In the genomic region with DNA sequence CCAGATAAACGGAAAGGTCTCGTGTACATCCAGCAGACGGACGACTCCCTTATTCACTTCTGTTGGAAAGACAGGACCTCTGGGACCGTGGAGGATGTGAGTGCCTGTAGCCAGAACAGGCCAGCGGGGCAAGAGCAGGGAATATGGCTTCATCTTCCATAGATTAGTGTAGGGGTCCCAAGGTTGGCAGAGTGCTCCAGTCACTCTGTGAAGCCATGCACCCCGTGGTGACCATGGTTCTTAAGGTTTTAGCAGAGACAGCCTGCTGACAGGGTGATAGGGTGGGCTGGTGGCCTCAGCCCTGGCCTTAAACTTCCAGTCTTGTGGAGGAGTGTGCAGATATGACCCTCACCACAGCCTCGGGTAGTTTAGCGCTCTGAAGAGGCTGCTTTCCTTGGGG, we compare ENCODE assay signal across 8 mouse cellular contexts. TPM values are rescaled to one million over a fixed set of nuclear protein-coding genes. Genes with fewer than 3 reads are reported as not detected.
DNase-seq lines count a peak whose midpoint lies in the region; ATAC-seq lines count a peak whose summit lies in the region.

No protein-coding gene starts in this region.

- 3% methylated on average over 8 of the region's 9 CpGs for whole genome bisulfite sequencing in lung, embryonic 16.5 days
- WGBS in embryonic facial prominence, embryonic 10.5 days, result 3% methylated on average over 9 of the region's 9 CpGs
- WGBS in intestine, embryonic 16.5 days, result 6% methylated on average over 7 of the region's 9 CpGs
- WGBS in neural tube, embryonic 14.5 days, result 2% methylated on average over 7 of the region's 9 CpGs

- no peaks in the 10 kb centered on the region for H3K9me3 ChIP-seq in lung, embryonic 16.5 days (ENCODE audit: control insufficient read depth, low read length)
- H3K9me3 ChIP-seq in embryonic facial prominence, embryonic 10.5 days, result no peaks in the 10 kb centered on the region
- no peaks in the 10 kb centered on the region for H3K9me3 ChIP-seq in intestine, embryonic 16.5 days (ENCODE audit: control insufficient read depth, low read length)
- no peaks in the 10 kb centered on the region for H3K9me3 ChIP-seq in neural tube, embryonic 14.5 days (ENCODE audit: control insufficient read depth, low read length)

- no peak for DNase-seq in lung, postnatal 10 days
- DNase-seq in embryonic facial prominence, embryonic 10.5 days (ENCODE audit: low spot score), result no peak
- DNase-seq in left cerebral cortex, adult 8-10 months (ENCODE audit: low spot score in 2 of 2), result no peak
- no peak for DNase-seq in ovary, adult 18-20 months (ENCODE audit: low spot score)
- no peak for DNase-seq in gastrocnemius, postnatal 25 days

- H3K4me2 ChIP-seq in lung, embryonic 16.5 days (ENCODE audit: low read depth, low read length), result peak overlapping the region; percentile 88
- H3K4me2 ChIP-seq in intestine, embryonic 16.5 days (ENCODE audit: low read depth, low read length), result peak overlapping the region; percentile 84
- peak overlapping the region; percentile 65 for H3K4me2 ChIP-seq in neural tube, embryonic 14.5 days (ENCODE audit: low read depth, low read length)

- no peak for ATAC-seq in lung, embryonic 16.5 days (ENCODE audit: low read depth)
- ATAC-seq in intestine, embryonic 16.5 days, result no peak
- no peak for ATAC-seq in neural tube, embryonic 14.5 days (ENCODE audit: low read depth)

- peak overlapping the region; percentile 94 for H3K9ac ChIP-seq in lung, embryonic 16.5 days (ENCODE audit: low read length)
- peak overlapping the region; percentile 97 for H3K9ac ChIP-seq in intestine, embryonic 16.5 days (ENCODE audit: low read depth, low read length)
- peak overlapping the region; percentile 94 for H3K9ac ChIP-seq in neural tube, embryonic 14.5 days (replicated peaks; ENCODE audit: low read depth, low read length)

- peak overlapping the region; percentile 94 for H3K4me3 ChIP-seq in lung, embryonic 16.5 days (ENCODE audit: low read length)
- H3K4me3 ChIP-seq in embryonic facial prominence, embryonic 10.5 days, result peak overlapping the region; percentile 92
- H3K4me3 ChIP-seq in intestine, embryonic 16.5 days (ENCODE audit: low read length), result peak overlapping the region; percentile 95
- peak overlapping the region; percentile 91 for H3K4me3 ChIP-seq in neural tube, embryonic 14.5 days (ENCODE audit: low read depth, low read length)

- peaks cover 15% of the 10 kb centered on the region for H3K4me1 ChIP-seq in lung, embryonic 16.5 days (replicated peaks; ENCODE audit: control insufficient read depth, insufficient read depth, low read length)
- peaks cover 25% of the 10 kb centered on the region for H3K4me1 ChIP-seq in embryonic facial prominence, embryonic 10.5 days
- H3K4me1 ChIP-seq in intestine, embryonic 16.5 days (ENCODE audit: control insufficient read depth, insufficient read depth, low read length), result peaks cover 16% of the 10 kb centered on the region
- peaks cover 11% of the 10 kb centered on the region for H3K4me1 ChIP-seq in neural tube, embryonic 14.5 days (ENCODE audit: control insufficient read depth, insufficient read depth, low read length)

- no peaks in the 10 kb centered on the region for H3K27me3 ChIP-seq in lung, embryonic 16.5 days (ENCODE audit: control insufficient read depth, insufficient read depth, low read depth, low read length)
- H3K27me3 ChIP-seq in embryonic facial prominence, embryonic 10.5 days (replicated peaks; ENCODE audit: low read depth, poor library complexity, severe bottlenecking), result no peaks in the 10 kb centered on the region
- H3K27me3 ChIP-seq in intestine, embryonic 16.5 days (replicated peaks; ENCODE audit: control insufficient read depth, insufficient read depth, low read length), result no peaks in the 10 kb centered on the region
- H3K27me3 ChIP-seq in neural tube, embryonic 14.5 days (ENCODE audit: control insufficient read depth, insufficient read depth, low read length), result no peaks in the 10 kb centered on the region

- peaks cover 22% of the 10 kb centered on the region for H3K36me3 ChIP-seq in lung, embryonic 16.5 days (ENCODE audit: control insufficient read depth, insufficient read depth, low read length)
- H3K36me3 ChIP-seq in embryonic facial prominence, embryonic 10.5 days (replicated peaks), result peaks cover 46% of the 10 kb centered on the region
- H3K36me3 ChIP-seq in intestine, embryonic 16.5 days (ENCODE audit: control insufficient read depth, insufficient read depth, low read length), result peaks cover 16% of the 10 kb centered on the region
- H3K36me3 ChIP-seq in neural tube, embryonic 14.5 days (ENCODE audit: control insufficient read depth, insufficient read depth, low read length), result peaks cover 25% of the 10 kb centered on the region

- 0 out of 2 replicates have a peak overlapping the region, but pooled peaks have one; percentile 88 for H3K27ac ChIP-seq in lung, embryonic 16.5 days (ENCODE audit: low read length)
- H3K27ac ChIP-seq in embryonic facial prominence, embryonic 10.5 days (replicated peaks), result peak overlapping the region; percentile 93
- peak overlapping the region; percentile 35; the same call in 1 of the 2 replicates for H3K27ac ChIP-seq in intestine, embryonic 16.5 days (ENCODE audit: low read length)
- peak overlapping the region; percentile 91; the same call in 1 of the 2 replicates for H3K27ac ChIP-seq in neural tube, embryonic 14.5 days (ENCODE audit: low read depth, low read length)

RNA-seq across cellular contexts. Expression of a gene that starts 0.9 kb away (rescaled TPM):
- polyA plus RNA-seq in lung, embryonic 16.5 days (2015; fragmentation: Nextera tagmentation; extraction: Ambion mirVana), result 162 and 173 TPM in 2 replicates
- 264 and 272 TPM in 2 replicates for polyA plus RNA-seq in embryonic facial prominence, embryonic 10.5 days (2016; fragmentation: Nextera tagmentation; extraction: Ambion mirVana)
- 172 and 194 TPM in 2 replicates for polyA plus RNA-seq in intestine, embryonic 16.5 days (2015; fragmentation: Nextera tagmentation; extraction: Ambion mirVana)
- polyA plus RNA-seq in neural tube, embryonic 14.5 days (2014; fragmentation: Nextera tagmentation; extraction: Ambion mirVana), result 147 and 154 TPM in 2 replicates
- 100 to 1,000 TPM; 107 to 109 (median 108) TPM for total RNA-seq in left cerebral cortex, adult 8-10 months (2022)
- total RNA-seq in gastrocnemius, postnatal 25 days (2021), result 100 to 1,000 TPM in 1 of 2 experiments, 10 to 100 TPM in 1; 88.2 to 102 TPM

RNA-seq across cellular contexts. Expression of a gene that starts 53.0 kb away (rescaled TPM):
- 29.9 and 30.3 TPM in 2 replicates for polyA plus RNA-seq in lung, embryonic 16.5 days (2015; fragmentation: Nextera tagmentation; extraction: Ambion mirVana)
- polyA plus RNA-seq in embryonic facial prominence, embryonic 10.5 days (2016; fragmentation: Nextera tagmentation; extraction: Ambion mirVana), result 23.6 and 24.9 TPM in 2 replicates
- polyA plus RNA-seq in intestine, embryonic 16.5 days (2015; fragmentation: Nextera tagmentation; extraction: Ambion mirVana), result 30.4 and 32.4 TPM in 2 replicates
- polyA plus RNA-seq in neural tube, embryonic 14.5 days (2014; fragmentation: Nextera tagmentation; extraction: Ambion mirVana), result 77.4 and 78.2 TPM in 2 replicates
- total RNA-seq in left cerebral cortex, adult 8-10 months (2022), result 10 to 100 TPM; 56.0 to 59.0 (median 58.3) TPM
- 10 to 100 TPM; 15.4 to 16.0 TPM for total RNA-seq in gastrocnemius, postnatal 25 days (2021)

RNA-seq across cellular contexts. Expression of a gene that starts 53.5 kb away (rescaled TPM):
- polyA plus RNA-seq in lung, embryonic 16.5 days (2015; fragmentation: Nextera tagmentation; extraction: Ambion mirVana), result 102 and 112 TPM in 2 replicates
- polyA plus RNA-seq in embryonic facial prominence, embryonic 10.5 days (2016; fragmentation: Nextera tagmentation; extraction: Ambion mirVana), result 19.6 and 25.3 TPM in 2 replicates
- polyA plus RNA-seq in intestine, embryonic 16.5 days (2015; fragmentation: Nextera tagmentation; extraction: Ambion mirVana), result 26.7 and 29.7 TPM in 2 replicates
- polyA plus RNA-seq in neural tube, embryonic 14.5 days (2014; fragmentation: Nextera tagmentation; extraction: Ambion mirVana), result 1.2 and 2.0 TPM in 2 replicates
- total RNA-seq in left cerebral cortex, adult 8-10 months (2022), result 10 to 100 TPM in 1 of 4 experiments, 1 to 10 TPM in 3; 5.9 to 11.1 (median 7.3) TPM
- total RNA-seq in gastrocnemius, postnatal 25 days (2021), result 10 to 100 TPM in 1 of 2 experiments, 1 to 10 TPM in 1; 8.0 to 10.0 TPM

Comparison
In these comparisons a context has a peak if more than half of its experiments do, and no peak if none do; other contexts are left out.
1. H3K27ac ChIP-seq: peak in every context shown above with its lines; median percentile 93 in embryonic facial prominence, embryonic 10.5 days; 91 in neural tube, embryonic 14.5 days; 88 in lung, embryonic 16.5 days; 35 in intestine, embryonic 16.5 days.